Mouse (Mus musculus): ENCODE measurements around the gene Cfap61.

DNA sequence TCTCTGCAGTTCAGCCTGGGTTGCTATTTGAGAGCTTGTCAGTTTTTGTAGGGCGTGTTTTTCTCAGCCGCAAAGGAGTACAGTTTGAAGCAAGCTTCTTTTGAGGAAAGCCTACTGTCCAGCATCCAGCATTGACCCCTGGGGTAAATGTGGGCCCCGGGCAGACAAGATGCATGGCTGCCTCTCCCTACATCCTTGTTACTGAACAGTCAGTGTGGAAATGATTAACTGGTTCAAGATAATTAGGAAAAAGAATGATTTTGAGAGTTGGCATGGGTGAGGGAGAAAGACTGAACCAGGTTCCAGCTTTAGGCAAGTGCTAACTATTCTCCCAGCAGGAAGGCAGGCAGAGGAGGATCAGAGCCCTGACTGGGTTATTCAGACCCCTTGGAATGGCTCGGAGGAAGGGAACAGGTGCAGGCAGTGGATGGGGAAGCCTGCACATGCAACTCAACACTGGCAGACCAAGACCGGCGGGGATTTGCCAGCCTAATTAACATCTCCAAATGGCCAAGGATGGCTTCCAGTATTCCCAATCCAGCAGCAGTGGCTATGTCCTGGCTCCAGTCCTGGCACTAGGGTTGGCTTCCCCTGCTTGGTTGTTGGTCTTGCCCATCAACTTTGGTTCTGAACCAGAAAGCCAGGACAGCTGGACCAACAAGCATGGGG is 315.8 kb downstream of the Cfap61 start:
- TF ChIP-seq EP300 (IDR thresholded peaks at IDR 0.05; ENCODE audit: low read depth) (no peak), CTCF (IDR thresholded peaks at IDR 0.05; ENCODE audit: low read depth) (no peak)
